Mouse (Mus musculus) midbrain, embryonic 10.5 days (tissue): ENCODE results near the gene Dnaja3. TPM values are rescaled to one million over a fixed set of nuclear protein-coding genes. Genes with fewer than 3 reads are reported as not detected.

Experiments used
- DNase-seq: peaks from one replicate; pipeline ENCODE4 v3.0.0-alpha.2; 2017; ENCODE audit warnings: low spot score
- H3K27ac ChIP-seq: fragments of 300-500 bp; sonication (generic); replicated peaks from 2 replicates; pipeline ENCODE4 v1.5.1; 2016; ENCODE audit warnings: mild to moderate bottlenecking
- H3K27me3 ChIP-seq: fragments of 300-500 bp; sonication (generic); 2 replicates; pipeline ENCODE4 v1.6.1; 2016; ENCODE audit warnings: low read depth, mild to moderate bottlenecking; ENCODE audit not compliant: poor library complexity, severe bottlenecking
- H3K36me3 ChIP-seq: fragments of 300-500 bp; sonication (generic); 2 replicates; pipeline ENCODE4 v1.6.1; 2016; ENCODE audit warnings: mild to moderate bottlenecking, moderate library complexity
- H3K4me1 ChIP-seq: fragments of 300-500 bp; sonication (generic); 2 replicates; pipeline ENCODE4 v1.6.1; 2016
- H3K4me3 ChIP-seq: fragments of 300-500 bp; sonication (generic); 2 replicates; pipeline ENCODE4 v1.5.1; 2016; ENCODE audit warnings: mild to moderate bottlenecking, moderate library complexity
- H3K9me3 ChIP-seq: fragments of 300-500 bp; sonication (generic); replicated peaks from 2 replicates; pipeline ENCODE4 v1.6.1; 2016; ENCODE audit warnings: mild to moderate bottlenecking
- WGBS: fragments of 180-500 bp; shearing (Covaris S2); methylation state at CpG from one replicate; pipeline ENCODE4 v1.1.7; 2016; 5-methylcytosine and 5-hydroxymethylcytosine counted together
- polyA plus RNA-seq: library from polyadenylated mRNA; unstranded; fragments of >200 nt; fragmentation: Nextera tagmentation; extraction: Ambion mirVana; gene quantifications from 2 replicates; pipeline ENCODE4 v1.2.1, GENCODE M21; 2016

The Dnaja3 gene
- polyA plus RNA-seq, 1 experiment from 2014 or later = 66.1 TPM

DNA sequence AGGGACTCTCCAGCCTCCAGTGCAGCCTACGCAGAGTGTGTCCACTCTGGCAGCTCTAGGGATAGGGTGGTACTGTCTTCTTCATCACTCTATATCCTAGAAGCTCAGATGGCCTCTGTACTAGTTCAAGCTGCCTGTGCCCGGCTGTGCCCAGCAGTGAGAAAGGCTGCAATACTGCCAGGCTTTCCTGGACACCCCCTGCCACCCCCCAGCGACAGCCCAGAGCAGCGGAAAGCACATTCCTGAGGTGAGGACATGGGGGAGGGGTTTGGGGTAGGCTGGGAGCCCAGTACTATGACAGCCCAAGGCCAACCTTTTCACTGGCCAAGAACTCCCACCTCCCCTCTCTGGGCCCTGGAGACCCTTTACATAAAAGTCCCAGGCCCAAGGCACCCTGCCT, 4.0 kb upstream of the Dnaja3 start:
- H3K36me3 ChIP-seq = peaks cover 19% of the 10 kb centered on the region
- H3K4me1 ChIP-seq = peaks cover 14% of the 10 kb centered on the region
- H3K9me3 ChIP-seq = no peaks in the 10 kb centered on the region
- no peak overlapping the region for H3K27ac ChIP-seq
- WGBS = 71% methylated on average over 4 of the region's 4 CpGs
- no peak for DNase-seq
- H3K4me3 ChIP-seq = no peak overlapping the region
- H3K27me3 ChIP-seq = no peaks in the 10 kb centered on the region

DNA sequence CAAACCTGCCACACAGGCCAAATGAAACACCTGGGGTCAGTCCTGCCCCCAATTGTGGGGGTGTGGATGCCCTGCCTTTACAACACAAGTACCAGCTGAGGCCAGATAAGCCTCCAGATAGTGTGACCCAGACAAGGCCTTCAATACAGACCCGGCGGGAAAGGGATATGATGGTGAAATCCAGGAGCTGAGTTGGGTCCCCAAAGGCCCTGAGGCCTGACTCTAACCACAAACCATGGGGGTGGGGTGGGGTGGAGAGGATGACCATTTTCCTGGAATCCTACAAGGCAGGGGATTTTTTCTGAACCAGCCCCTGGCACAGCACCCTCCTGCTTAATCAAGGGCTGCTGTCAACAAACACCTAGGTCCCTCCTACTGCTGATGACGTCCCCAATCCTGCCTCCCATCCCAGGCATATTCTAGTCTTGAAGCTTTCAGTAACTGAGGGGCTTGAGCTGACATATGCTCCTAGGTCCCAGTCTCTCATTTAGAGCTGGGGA, 848 bp upstream of the Dnaja3 start:
- no peaks in the 10 kb centered on the region for H3K27me3 ChIP-seq
- H3K9me3 ChIP-seq = no peaks in the 10 kb centered on the region
- peaks cover 7% of the 10 kb centered on the region for H3K36me3 ChIP-seq
- 87% methylated on average over 3 of the region's 3 CpGs for WGBS
- H3K4me3 ChIP-seq = no peak overlapping the region
- H3K4me1 ChIP-seq = peaks cover 46% of the 10 kb centered on the region
- no peak overlapping the region for H3K27ac ChIP-seq
- DNase-seq = no peak

GRCm38 (mm10) chr16:4640267-4641005, 647 bp downstream of the Dnaja3 start:
- Histone ChIP-seq H3K9me3 (no peaks in the 10 kb centered on the region), H3K27me3 (no peaks in the 10 kb centered on the region), H3K36me3 (no peaks in the 10 kb centered on the region), H3K4me3 (peak overlapping the region; percentile 78), H3K4me1 (peaks cover 47% of the 10 kb centered on the region), H3K27ac (peak overlapping the region; percentile 86)
- no peak for DNase-seq
- 11% methylated on average over 17 of the region's 17 CpGs for WGBS

DNA sequence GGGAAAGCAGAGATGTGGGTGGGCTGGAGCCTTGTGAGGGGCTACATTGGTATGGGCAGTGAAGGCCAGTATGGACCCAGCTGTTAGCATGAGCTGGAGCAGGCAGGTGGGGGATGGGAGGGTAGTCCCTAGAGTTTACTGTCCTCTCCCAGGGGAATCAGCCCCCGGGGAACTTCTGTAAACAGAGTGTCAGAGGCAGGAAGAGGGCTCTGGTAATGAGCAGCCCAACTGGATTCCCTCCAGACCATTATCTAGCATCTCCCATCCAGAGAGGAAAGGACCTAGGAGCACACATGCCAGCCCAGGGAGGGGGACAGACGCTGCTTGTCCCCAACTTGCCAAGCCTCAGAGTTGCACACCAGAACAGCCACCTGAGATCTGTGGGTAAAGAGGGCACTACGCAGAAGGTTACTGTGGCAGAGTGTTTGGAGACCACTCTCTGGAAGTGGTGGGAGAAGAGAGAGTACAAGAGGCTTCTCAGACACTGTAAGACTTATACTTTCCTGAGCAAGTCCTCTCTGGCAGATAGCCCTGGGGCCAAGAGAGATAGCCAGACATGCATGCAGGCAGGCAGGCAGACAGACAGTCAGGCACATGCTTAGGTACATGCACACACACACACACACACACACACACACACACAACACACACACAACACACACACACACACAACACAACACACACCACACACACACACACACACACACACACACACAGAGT, 1.5 kb downstream of the Dnaja3 start:
- no peak for DNase-seq
- peaks cover 47% of the 10 kb centered on the region for H3K4me1 ChIP-seq
- no peaks in the 10 kb centered on the region for H3K36me3 ChIP-seq
- no peaks in the 10 kb centered on the region for H3K27me3 ChIP-seq
- peak overlapping the region; percentile 65 for H3K27ac ChIP-seq
- WGBS = 52% methylated on average over 3 of the region's 3 CpGs
- peak overlapping the region; percentile 78 for H3K4me3 ChIP-seq
- no peaks in the 10 kb centered on the region for H3K9me3 ChIP-seq

DNA sequence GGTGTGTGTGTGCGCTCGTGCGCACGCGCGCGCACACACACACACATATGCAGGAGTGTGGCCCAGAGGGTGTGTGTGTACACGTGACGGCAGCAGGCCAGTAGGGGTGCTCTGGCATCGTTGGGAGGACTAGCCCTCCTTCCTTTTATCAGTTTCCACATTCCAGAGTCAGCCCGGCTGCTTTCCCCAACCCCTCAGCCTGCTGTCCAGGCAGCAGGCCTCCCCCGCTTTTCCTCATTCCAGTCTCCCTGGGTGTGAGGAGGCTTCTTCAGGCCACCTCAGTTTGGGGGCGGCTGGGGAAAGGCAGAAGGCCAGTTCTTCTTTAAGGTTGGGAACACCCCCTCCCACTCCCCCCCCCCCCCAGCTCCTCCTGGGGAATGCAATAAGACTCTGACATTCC, 2.4 kb downstream of the Dnaja3 start:
- H3K27me3 ChIP-seq = no peaks in the 10 kb centered on the region
- H3K36me3 ChIP-seq = no peaks in the 10 kb centered on the region
- peaks cover 52% of the 10 kb centered on the region for H3K4me1 ChIP-seq
- DNase-seq = peak; percentile 50
- peak overlapping the region; percentile 17 for H3K4me3 ChIP-seq
- no peaks in the 10 kb centered on the region for H3K9me3 ChIP-seq
- 38% methylated on average over 13 of the region's 13 CpGs for WGBS
- peak overlapping the region; percentile 65 for H3K27ac ChIP-seq

DNA sequence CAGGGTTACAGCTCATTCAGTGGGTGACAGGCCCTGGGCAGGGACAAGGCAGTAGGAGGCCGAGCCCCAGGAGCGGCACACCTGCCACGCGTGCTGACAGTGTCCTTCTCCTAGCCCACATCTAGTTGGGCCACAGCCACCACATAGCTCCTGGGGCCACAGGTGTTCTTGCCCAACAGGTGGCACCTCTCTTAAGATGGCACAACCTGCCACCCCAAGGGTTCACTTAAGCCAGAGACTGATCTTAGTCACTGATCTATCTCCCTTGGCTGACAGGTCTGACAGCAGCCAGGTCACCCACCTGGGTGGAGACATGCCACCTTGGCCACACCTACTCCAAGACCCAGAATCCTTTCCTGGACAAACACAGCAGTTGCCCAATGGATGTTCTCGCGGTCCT, 3.1 kb downstream of the Dnaja3 start:
- 89% methylated on average over 6 of the region's 6 CpGs for WGBS
- Histone ChIP-seq H3K27ac (peak overlapping the region; percentile 65), H3K4me3 (peak overlapping the region; percentile 17; the same call in 1 of the 2 replicates), H3K4me1 (peaks cover 58% of the 10 kb centered on the region), H3K27me3 (no peaks in the 10 kb centered on the region), H3K36me3 (peaks cover 6% of the 10 kb centered on the region; the same call in 1 of the 2 replicates), H3K9me3 (no peaks in the 10 kb centered on the region)
- DNase-seq = no peak

DNA sequence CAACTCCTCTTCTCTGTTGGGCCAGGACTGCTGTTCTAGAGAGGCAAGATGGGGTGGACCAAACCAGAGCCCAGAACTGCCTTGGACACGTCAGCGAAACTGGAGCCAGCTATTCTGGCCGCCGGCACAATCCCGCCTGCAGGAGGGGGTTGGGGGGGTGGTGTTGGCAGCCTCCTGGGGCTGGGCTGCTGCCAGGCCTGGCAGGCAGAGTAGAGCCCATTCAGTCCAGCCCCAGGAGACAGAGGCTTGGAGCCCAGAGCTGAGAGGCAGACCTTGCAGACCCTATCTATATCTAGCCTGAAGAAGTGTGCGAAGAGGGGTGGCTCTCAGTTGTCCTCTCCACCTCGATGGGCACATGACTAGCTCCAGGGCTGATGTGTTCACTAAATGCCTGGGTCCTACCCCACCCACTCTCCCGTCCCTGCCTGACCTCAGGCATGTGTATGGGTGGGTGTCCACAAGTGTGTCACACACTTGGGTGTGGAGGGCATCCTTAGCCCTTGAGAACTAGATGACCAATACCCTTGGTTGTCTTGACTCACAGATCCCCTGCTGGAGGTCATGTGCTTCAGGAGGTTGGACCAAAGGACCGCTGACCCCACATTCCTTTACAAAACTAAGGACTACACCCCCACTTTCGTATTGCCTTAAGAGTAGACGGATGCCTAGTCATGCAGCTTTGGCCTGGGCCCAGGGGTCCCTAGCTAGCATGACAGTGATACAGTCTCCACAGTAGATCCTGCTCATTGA, 4.1 kb downstream of the Dnaja3 start:
- Histone ChIP-seq H3K27ac (no peak overlapping the region), H3K9me3 (no peaks in the 10 kb centered on the region), H3K27me3 (no peaks in the 10 kb centered on the region), H3K4me3 (no peak overlapping the region), H3K4me1 (peaks cover 68% of the 10 kb centered on the region), H3K36me3 (peaks cover 16% of the 10 kb centered on the region)
- no peak for DNase-seq
- 73% methylated on average over 11 of the region's 11 CpGs for WGBS

GRCm38 (mm10) chr16:4645867-4646266, 6.1 kb downstream of the Dnaja3 start:
- WGBS = 87% methylated on average over 4 of the region's 4 CpGs
- no peaks in the 10 kb centered on the region for H3K27me3 ChIP-seq
- H3K9me3 ChIP-seq = no peaks in the 10 kb centered on the region
- no peak for DNase-seq
- no peak overlapping the region for H3K4me3 ChIP-seq
- peaks cover 59% of the 10 kb centered on the region for H3K4me1 ChIP-seq
- H3K27ac ChIP-seq = peak overlapping the region; percentile 33
- H3K36me3 ChIP-seq = peaks cover 33% of the 10 kb centered on the region

DNA sequence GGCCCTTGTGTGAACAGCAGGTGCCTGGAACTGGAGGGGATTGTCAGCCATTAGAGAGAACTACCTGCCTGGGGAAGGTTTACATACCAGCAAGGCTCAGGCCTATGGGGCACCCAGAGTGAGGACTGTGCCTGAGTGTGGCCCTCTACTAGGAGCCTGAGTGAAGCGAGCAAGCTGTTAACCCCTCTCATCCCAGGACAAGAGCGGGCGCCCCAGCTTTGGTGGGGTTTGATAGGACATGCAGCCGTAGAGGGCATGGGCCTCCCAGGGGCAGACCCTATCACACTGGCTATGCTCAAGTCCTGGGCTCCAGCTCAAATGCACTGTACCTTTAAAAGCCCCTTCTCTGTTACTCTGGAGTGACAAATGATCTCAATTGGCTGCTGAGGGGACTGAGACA, 7.0 kb downstream of the Dnaja3 start:
- H3K27me3 ChIP-seq = no peaks in the 10 kb centered on the region
- no peak overlapping the region for H3K27ac ChIP-seq
- peaks cover 49% of the 10 kb centered on the region for H3K4me1 ChIP-seq
- no peaks in the 10 kb centered on the region for H3K9me3 ChIP-seq
- no peak for DNase-seq
- no peak overlapping the region for H3K4me3 ChIP-seq
- 79% methylated on average over 4 of the region's 4 CpGs for WGBS
- H3K36me3 ChIP-seq = peaks cover 40% of the 10 kb centered on the region

DNA sequence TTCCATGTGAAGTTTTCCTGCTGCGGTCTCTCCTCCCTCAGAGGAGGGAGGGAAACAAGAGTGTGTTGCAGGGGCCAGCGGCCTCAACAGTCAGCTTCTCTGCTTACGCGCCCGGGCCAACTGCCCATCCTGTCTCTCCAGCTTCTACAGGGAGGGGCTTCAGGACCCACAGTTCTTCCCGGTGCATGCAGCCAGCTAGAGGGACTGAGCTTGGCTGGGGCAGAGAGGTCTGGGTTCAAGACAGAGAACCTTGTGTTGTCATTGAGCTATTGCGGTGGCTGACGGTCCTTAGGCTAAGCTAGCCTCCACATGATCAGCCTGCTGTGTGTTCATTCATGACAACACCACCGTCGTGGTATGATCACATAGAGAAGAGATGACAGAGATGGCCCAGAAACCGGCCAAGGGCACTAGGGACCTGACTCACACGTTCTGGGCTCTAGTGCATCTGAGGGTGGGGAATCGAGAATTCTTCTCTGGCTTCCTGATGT, 7.9 kb downstream of the Dnaja3 start:
- Histone ChIP-seq H3K27me3 (no peaks in the 10 kb centered on the region), H3K4me3 (no peak overlapping the region), H3K9me3 (no peaks in the 10 kb centered on the region), H3K36me3 (peaks cover 49% of the 10 kb centered on the region), H3K27ac (peak overlapping the region; percentile 43; the same call in 1 of the 2 replicates), H3K4me1 (peaks cover 40% of the 10 kb centered on the region)
- DNase-seq = no peak
- 88% methylated on average over 13 of the region's 13 CpGs for WGBS

DNA sequence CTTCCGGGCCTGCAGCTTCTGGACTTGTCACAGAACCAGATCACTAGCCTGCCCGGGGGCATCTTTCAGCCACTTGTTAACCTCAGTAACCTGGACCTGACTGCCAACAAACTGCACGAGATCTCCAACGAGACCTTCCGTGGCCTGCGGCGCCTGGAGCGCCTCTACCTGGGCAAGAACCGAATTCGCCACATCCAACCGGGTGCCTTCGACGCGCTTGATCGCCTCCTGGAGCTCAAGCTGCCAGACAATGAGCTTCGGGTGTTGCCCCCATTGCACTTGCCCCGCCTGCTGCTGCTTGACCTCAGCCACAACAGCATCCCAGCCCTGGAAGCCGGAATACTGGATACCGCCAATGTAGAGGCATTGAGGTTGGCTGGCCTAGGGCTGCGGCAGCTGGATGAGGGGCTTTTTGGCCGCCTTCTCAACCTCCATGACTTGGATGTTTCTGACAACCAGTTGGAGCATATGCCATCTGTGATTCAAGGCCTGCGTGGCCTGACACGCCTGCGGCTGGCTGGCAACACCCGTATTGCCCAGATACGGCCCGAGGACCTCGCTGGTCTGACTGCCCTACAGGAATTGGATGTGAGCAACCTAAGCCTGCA, 8.7 kb downstream of the Dnaja3 start:
- Histone ChIP-seq H3K27ac (no peak overlapping the region), H3K4me1 (peaks cover 32% of the 10 kb centered on the region), H3K27me3 (no peaks in the 10 kb centered on the region), H3K36me3 (peaks cover 57% of the 10 kb centered on the region), H3K9me3 (no peaks in the 10 kb centered on the region), H3K4me3 (no peak overlapping the region)
- 90% methylated on average over 28 of the region's 28 CpGs for WGBS
- no peak for DNase-seq

DNA sequence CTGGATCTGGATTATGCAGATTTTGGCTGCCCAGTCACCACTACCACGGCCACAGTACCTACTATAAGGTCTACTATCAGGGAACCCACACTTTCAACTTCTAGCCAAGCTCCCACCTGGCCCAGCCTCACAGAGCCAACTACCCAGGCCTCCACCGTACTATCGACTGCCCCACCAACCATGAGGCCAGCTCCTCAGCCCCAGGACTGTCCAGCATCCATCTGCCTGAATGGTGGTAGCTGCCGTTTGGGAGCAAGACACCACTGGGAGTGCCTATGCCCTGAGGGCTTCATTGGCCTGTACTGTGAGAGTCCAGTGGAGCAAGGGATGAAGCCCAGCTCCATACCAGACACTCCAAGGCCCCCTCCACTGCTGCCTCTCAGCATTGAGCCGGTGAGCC, 9.4 kb downstream of the Dnaja3 start:
- WGBS = 88% methylated on average over 5 of the region's 5 CpGs
- H3K36me3 ChIP-seq = peaks cover 59% of the 10 kb centered on the region

More for the DNA sequence above, 9.4 kb downstream of the Dnaja3 start:
- Histone ChIP-seq H3K4me3 (no peak overlapping the region), H3K27me3 (no peaks in the 10 kb centered on the region), H3K9me3 (no peaks in the 10 kb centered on the region), H3K4me1 (peaks cover 27% of the 10 kb centered on the region), H3K27ac (peak overlapping the region; percentile 35; the same call in 1 of the 2 replicates)
- no peak for DNase-seq
